Mouse (Mus musculus) forebrain, embryonic 12.5 days (tissue): ENCODE data around the gene Sf1. TPM values are rescaled to one million over a fixed set of nuclear protein-coding genes. Genes with fewer than 3 reads are reported as not detected.

Experiments used
- ATAC-seq: fragments of 200-750 bp; cut with Nextera tagmentation; 2 replicates; pipeline ENCODE4 v1.8.0; 2017; ENCODE audit warnings: moderate TSS enrichment; ENCODE audit not compliant: low FRiP score
- H3K27ac ChIP-seq: fragments of 300-500 bp; sonication (generic); 2 replicates; pipeline ENCODE4 v1.5.1; 2016; ENCODE audit warnings: mild to moderate bottlenecking
- H3K27me3 ChIP-seq: fragments of 300-500 bp; sonication (generic); 2 replicates; pipeline ENCODE4 v1.6.1; 2016; ENCODE audit warnings: mild to moderate bottlenecking
- H3K36me3 ChIP-seq: fragments of 300-500 bp; sonication (generic); replicated peaks from 2 replicates; pipeline ENCODE4 v1.6.1; 2016; ENCODE audit warnings: mild to moderate bottlenecking
- H3K4me1 ChIP-seq: fragments of 300-500 bp; sonication (generic); 2 replicates; pipeline ENCODE4 v1.6.1; 2016
- H3K4me2 ChIP-seq: fragments of 300-500 bp; sonication (generic); 2 replicates; pipeline ENCODE4 v1.6.1; 2016; ENCODE audit warnings: mild to moderate bottlenecking, moderate library complexity
- H3K4me3 ChIP-seq: fragments of 300-500 bp; sonication (generic); replicated peaks from 2 replicates; pipeline ENCODE4 v1.5.1; 2016; ENCODE audit warnings: mild to moderate bottlenecking
- H3K9ac ChIP-seq: fragments of 300-500 bp; sonication (generic); 2 replicates; pipeline ENCODE4 v1.6.1; 2016; ENCODE audit warnings: mild to moderate bottlenecking
- H3K9me3 ChIP-seq: fragments of 300-500 bp; sonication (generic); 2 replicates; pipeline ENCODE4 v1.6.1; 2016
- WGBS: fragments of 180-500 bp; shearing (Covaris S2); methylation state at CpG from one replicate; pipeline ENCODE4 v1.1.7; 2016; 5-methylcytosine and 5-hydroxymethylcytosine counted together
- polyA plus RNA-seq: library from polyadenylated mRNA; unstranded; fragments of >200 nt; fragmentation: Nextera tagmentation; extraction: Ambion mirVana; gene quantifications from 2 replicates; pipeline ENCODE4 v1.2.1, GENCODE M21; 2016

Gene Sf1
- polyA plus RNA-seq, 1 experiment from 2014 or later: 204 TPM

DNA sequence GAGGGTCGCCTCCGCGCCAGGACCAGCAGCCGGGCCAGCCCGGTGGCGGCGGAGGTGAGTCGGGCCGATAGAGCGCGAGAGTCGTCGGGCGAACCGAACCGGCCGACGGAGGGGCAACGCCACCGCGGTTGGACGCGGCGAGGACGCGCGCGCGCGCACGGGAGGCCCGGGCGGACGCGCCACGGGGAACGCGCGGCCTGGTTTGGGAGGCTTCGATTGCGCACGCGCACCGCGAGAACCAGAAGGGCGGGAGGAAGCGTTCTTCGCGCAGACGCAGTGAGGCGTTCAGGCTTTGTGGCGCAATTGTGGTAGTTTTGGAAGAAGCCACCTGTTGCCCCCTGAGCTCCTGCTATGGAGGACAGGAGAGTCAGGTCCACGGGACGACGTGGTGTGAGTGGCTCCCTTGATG, 831 bp downstream of the Sf1 start:
- ATAC-seq: no peak
- H3K27me3 ChIP-seq: no peaks in the 10 kb centered on the region

DNA sequence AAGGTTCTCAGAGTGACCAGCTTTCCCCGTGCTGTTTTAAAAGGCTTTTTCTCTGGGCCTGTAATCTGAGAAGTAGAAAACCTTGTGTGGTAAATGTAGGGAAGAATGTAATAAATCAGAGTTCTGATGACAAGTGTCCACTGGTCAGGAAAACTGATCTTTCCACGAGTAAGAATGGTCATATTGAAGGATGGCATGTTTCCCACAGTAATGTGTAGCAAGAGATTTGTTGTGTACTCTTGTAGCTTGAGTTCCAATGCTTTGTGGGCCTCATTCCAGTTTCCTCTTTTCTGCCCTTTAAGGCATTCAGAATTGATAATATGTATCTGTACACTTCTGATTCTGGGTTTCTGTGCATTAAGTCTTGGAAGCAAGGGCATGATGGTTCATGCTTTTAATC, 1.4 kb downstream of the Sf1 start:
- 6% methylated on average over 2 of the region's 2 CpGs for WGBS
- peaks cover 33% of the 10 kb centered on the region for H3K4me1 ChIP-seq
- no peak for ATAC-seq
- no peaks in the 10 kb centered on the region for H3K9me3 ChIP-seq
- H3K4me2 ChIP-seq: peak overlapping the region; percentile 87
- no peak overlapping the region for H3K27ac ChIP-seq
- H3K27me3 ChIP-seq: no peaks in the 10 kb centered on the region
- H3K36me3 ChIP-seq: peaks cover 49% of the 10 kb centered on the region
- peak overlapping the region; percentile 100 for H3K9ac ChIP-seq
- peak overlapping the region; percentile 100 for H3K4me3 ChIP-seq

More for the DNA sequence above, 831 bp downstream of the Sf1 start:
- Histone ChIP-seq H3K9me3 (no peaks in the 10 kb centered on the region), H3K4me3 (peak overlapping the region; percentile 100), H3K36me3 (peaks cover 45% of the 10 kb centered on the region), H3K4me2 (peak overlapping the region; percentile 87), H3K9ac (peak overlapping the region; percentile 100), H3K27ac (peak overlapping the region; percentile 99), H3K4me1 (peaks cover 33% of the 10 kb centered on the region)
- WGBS: under 1% methylated on average over 55 of the region's 55 CpGs

DNA sequence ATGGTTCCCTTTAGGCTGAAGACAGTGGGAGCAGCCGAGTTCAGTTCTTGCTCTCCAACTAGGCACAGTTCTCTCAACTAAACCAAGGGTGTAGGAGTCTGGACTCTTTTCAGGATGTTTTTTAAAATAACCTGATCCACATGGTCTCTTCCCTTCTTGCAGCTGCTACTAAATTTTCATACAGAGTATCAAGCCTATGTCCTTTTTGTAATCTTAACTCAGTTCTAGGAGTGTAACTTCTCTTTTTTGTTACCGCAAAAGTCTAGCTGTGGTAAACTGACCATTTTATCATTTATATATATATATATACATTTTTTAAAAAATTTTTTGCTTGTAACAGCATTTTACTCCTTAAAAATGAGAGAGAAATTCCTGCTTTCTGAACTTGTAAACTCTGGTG, 6.7 kb downstream of the Sf1 start:
- no peaks in the 10 kb centered on the region for H3K9me3 ChIP-seq
- H3K4me1 ChIP-seq: peaks cover 22% of the 10 kb centered on the region
- ATAC-seq: no peak
- no peak overlapping the region for H3K4me2 ChIP-seq
- no peak overlapping the region for H3K9ac ChIP-seq
- no peaks in the 10 kb centered on the region for H3K27me3 ChIP-seq
- WGBS: 94% methylated on average over 2 of the region's 2 CpGs
- H3K4me3 ChIP-seq: no peak overlapping the region
- peaks cover 97% of the 10 kb centered on the region for H3K36me3 ChIP-seq
- no peak overlapping the region for H3K27ac ChIP-seq

DNA sequence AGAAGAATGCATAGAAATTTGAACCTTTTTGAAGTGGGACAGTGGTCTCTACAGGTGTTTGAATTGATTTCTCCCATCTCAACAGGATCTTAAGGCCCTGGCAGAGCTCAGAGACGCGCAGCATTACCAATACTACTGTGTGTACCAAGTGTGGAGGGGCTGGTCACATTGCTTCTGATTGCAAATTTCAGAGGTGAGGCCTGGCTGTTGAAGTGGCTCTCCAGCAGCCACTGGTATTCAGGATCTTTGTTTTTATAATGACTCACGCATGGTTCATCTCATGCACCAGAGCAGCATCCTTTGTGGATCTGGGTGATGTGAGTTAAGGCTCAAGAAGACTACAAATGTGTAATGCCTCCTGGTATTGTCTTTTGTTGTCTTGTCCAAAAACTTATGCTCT, 8.9 kb downstream of the Sf1 start:
- no peak for ATAC-seq
- Histone ChIP-seq H3K4me2 (no peak overlapping the region), H3K9ac (no peak overlapping the region), H3K4me1 (peaks cover 11% of the 10 kb centered on the region; the same call in 1 of the 2 replicates), H3K4me3 (no peak overlapping the region), H3K27me3 (no peaks in the 10 kb centered on the region), H3K27ac (no peak overlapping the region), H3K36me3 (peaks cover 98% of the 10 kb centered on the region), H3K9me3 (no peaks in the 10 kb centered on the region)
- WGBS: 96% methylated on average over 3 of the region's 3 CpGs

DNA sequence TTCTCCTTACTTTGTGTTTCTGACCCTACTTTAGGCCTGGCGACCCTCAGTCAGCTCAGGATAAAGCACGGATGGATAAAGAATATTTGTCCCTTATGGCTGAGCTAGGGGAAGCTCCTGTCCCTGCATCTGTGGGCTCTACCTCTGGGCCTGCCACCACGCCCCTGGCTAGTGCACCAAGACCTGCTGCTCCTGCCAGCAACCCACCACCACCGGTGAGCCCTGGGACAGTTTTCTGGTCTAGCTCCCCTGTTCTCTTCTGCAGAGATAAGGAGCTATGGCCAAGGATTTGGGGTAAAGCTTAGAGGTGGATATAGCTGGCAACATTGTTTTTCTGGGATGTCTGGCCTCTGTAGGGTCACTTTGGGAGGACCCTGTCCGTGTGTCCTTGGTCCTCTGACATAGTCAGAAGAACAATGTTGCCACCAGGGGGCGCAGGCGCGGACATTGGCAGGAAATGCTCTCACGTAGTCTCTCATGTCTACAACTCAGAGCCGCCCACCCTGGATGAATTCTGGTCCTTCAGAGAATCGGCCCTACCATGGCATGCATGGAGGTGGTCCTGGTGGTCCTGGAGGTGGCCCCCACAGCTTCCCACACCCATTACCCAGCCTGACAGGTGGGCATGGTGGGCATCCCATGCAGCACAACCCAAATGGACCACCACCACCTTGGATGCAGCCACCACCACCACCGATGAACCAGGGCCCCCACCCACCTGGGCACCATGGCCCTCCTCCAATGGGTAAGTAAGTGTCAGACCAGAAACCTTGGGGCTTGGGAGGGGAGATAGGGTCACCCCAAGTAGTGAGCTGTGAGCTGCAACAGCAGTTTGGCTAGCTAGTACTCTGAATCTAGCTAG, 10.3 kb downstream of the Sf1 start:
- Histone ChIP-seq H3K9me3 (no peaks in the 10 kb centered on the region), H3K27me3 (no peaks in the 10 kb centered on the region), H3K4me3 (no peak overlapping the region), H3K9ac (no peak overlapping the region), H3K4me1 (peaks cover 14% of the 10 kb centered on the region; the same call in 1 of the 2 replicates), H3K36me3 (peaks cover 98% of the 10 kb centered on the region), H3K4me2 (no peak overlapping the region), H3K27ac (no peak overlapping the region)
- ATAC-seq: peak; percentile 10; the same call in 1 of the 2 replicates
- WGBS: 71% methylated on average over 12 of the region's 12 CpGs

DNA sequence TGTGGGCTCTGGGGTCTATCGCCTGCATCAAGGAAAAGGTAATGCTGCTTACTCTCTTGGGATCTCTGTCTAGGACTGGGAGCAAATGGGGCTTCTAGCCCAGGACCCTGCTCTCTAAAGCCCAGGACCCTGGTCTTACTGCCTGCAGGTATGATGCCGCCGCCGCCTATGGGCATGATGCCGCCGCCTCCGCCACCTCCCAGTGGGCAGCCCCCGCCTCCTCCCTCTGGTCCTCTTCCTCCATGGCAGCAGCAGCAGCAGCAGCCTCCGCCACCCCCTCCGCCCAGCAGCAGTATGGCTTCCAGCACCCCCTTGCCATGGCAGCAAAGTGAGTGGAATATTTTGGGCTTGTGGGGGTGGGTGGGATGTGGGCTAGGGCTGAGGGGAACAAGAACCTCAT, 11.1 kb downstream of the Sf1 start:
- Histone ChIP-seq H3K4me1 (peaks cover 14% of the 10 kb centered on the region; the same call in 1 of the 2 replicates), H3K9me3 (no peaks in the 10 kb centered on the region), H3K27me3 (no peaks in the 10 kb centered on the region), H3K36me3 (peaks cover 97% of the 10 kb centered on the region), H3K27ac (0 out of 2 replicates have a peak overlapping the region, but pooled peaks have one; percentile 42), H3K9ac (no peak overlapping the region), H3K4me2 (no peak overlapping the region), H3K4me3 (no peak overlapping the region)
- WGBS: over 99% methylated on average over 10 of the region's 10 CpGs
- ATAC-seq: no peak

DNA sequence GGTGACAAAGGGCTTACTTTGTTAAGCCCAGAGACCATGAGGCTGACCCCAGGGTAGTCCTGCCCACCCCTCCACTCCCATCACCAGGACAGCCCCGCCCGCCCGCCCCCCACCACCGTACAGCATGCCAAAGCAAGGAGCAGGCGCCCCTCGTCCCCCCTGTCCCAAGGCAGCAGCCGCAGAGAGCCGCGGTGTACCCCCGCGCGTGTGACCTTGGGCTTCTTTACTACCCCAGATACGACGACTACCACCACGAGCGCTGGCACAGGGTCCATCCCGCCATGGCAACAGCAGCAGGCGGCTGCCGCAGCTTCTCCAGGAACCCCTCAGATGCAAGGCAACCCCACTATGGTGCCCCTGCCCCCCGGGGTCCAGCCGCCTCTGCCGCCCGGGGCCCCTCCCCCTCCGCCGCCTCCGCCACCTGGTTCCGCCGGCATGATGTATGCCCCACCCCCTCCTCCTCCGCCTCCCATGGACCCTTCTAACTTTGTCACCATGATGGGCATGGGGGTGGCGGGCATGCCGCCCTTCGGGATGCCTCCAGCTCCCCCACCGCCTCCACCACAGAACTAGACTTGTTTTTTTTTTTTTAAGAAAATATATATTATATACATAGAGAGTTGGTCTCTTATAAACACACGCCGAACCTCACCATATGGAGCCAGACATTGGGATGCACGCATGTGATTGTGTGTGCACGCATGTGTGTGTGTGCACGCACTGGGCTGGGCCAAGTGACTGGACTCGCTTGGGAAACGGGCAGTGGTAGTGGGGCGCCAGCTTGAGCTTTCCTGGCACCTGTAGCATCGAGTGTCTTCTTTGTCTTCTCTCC, 12.1 kb downstream of the Sf1 start:
- H3K36me3 ChIP-seq: peaks cover 90% of the 10 kb centered on the region
- 93% methylated on average over 39 of the region's 42 CpGs for WGBS

DNA sequence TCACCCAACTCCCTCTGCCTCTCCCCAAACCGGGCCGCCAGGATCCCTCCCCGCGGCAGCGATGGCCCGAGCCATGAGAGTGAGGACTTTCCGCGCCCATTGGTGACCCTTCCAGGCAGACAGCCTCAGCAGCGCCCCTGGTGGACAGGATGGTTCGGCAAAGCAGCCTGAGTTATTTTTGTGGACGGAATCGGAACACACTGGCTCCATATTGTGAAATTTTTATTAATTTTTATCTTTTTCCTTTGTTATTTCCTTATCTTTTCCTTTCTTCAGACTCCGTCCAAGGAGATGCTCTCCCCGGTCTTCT, 12.7 kb downstream of the Sf1 start:
- Histone ChIP-seq H3K9me3 (no peaks in the 10 kb centered on the region), H3K27ac (no peak overlapping the region), H3K9ac (no peak overlapping the region), H3K36me3 (peaks cover 86% of the 10 kb centered on the region), H3K4me2 (no peak overlapping the region), H3K4me1 (peaks cover 14% of the 10 kb centered on the region; the same call in 1 of the 2 replicates), H3K4me3 (no peak overlapping the region), H3K27me3 (no peaks in the 10 kb centered on the region)
- ATAC-seq: 0 out of 2 replicates have a peak, but pooled peaks have one; percentile 7
- 70% methylated on average over 14 of the region's 14 CpGs for WGBS

More for the DNA sequence above, 12.1 kb downstream of the Sf1 start:
- no peaks in the 10 kb centered on the region for H3K9me3 ChIP-seq
- no peak overlapping the region for H3K9ac ChIP-seq
- ATAC-seq: 0 out of 2 replicates have a peak, but pooled peaks have one; percentile 14
- no peak overlapping the region; the same call in 1 of the 2 replicates for H3K27ac ChIP-seq
- no peak overlapping the region for H3K4me3 ChIP-seq
- no peaks in the 10 kb centered on the region for H3K27me3 ChIP-seq
- H3K4me1 ChIP-seq: peaks cover 14% of the 10 kb centered on the region; the same call in 1 of the 2 replicates
- H3K4me2 ChIP-seq: no peak overlapping the region

DNA sequence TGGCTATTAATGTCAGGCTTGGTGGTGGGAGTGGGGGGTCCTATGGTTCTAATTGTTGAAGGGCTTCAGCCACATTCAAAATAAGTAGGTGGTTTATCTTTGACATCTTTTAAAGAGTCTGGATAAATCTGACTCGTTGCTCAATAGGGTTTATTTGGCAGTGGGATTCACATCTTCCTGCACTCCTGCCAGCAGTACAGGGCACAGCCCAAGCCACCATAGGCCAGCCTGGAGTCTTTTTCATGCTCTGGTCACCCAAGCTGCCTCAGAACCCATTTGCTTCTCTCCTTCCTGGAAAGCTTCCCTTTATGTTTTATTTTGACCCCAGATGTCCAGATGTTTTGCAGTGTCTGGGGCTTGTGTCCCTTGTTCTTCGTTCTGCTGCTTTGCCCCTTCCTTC, 13.2 kb downstream of the Sf1 start:
- Histone ChIP-seq H3K27ac (no peak overlapping the region), H3K4me3 (no peak overlapping the region), H3K4me1 (peaks cover 14% of the 10 kb centered on the region; the same call in 1 of the 2 replicates), H3K36me3 (peaks cover 82% of the 10 kb centered on the region), H3K4me2 (no peak overlapping the region), H3K9me3 (no peaks in the 10 kb centered on the region), H3K9ac (no peak overlapping the region), H3K27me3 (no peaks in the 10 kb centered on the region)
- 80% methylated on average over 2 of the region's 2 CpGs for WGBS
- ATAC-seq: no peak

DNA sequence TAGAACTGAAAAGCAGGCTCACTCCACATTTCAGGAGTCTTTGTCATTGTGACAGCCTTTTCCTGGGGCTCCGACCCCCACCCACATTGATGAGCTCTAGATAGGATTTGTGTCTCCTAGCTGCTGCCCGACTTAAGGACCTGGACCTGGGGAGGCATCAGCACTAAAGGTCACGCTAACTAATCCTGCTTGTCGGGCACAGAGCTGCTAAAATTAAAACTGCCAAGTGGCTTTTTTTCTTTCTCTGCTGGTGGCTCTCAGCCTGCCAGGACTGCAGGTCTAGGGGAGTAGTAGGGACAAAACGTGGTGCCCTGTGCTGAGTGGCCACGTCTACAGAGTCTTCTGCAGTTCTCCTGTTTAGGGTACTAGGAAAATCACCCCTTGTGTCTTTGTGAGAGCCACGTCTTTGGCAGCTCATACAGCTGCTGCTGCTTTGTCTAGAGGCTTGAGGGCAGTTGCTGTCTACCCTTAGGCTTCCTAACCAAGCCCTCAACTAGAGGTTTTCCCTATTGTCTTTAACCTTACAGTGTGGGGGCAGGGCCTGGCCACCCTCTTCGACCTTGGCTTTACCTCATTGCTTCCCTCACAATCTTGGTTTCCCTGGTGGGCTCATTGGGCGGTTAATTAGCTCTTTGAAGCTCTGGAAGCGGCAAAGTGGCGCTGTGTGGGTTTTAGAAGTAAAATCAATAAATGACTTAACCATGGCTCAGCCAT, 14.0 kb downstream of the Sf1 start:
- peaks cover 13% of the 10 kb centered on the region; the same call in 1 of the 2 replicates for H3K4me1 ChIP-seq
- peaks cover 74% of the 10 kb centered on the region for H3K36me3 ChIP-seq

DNA sequence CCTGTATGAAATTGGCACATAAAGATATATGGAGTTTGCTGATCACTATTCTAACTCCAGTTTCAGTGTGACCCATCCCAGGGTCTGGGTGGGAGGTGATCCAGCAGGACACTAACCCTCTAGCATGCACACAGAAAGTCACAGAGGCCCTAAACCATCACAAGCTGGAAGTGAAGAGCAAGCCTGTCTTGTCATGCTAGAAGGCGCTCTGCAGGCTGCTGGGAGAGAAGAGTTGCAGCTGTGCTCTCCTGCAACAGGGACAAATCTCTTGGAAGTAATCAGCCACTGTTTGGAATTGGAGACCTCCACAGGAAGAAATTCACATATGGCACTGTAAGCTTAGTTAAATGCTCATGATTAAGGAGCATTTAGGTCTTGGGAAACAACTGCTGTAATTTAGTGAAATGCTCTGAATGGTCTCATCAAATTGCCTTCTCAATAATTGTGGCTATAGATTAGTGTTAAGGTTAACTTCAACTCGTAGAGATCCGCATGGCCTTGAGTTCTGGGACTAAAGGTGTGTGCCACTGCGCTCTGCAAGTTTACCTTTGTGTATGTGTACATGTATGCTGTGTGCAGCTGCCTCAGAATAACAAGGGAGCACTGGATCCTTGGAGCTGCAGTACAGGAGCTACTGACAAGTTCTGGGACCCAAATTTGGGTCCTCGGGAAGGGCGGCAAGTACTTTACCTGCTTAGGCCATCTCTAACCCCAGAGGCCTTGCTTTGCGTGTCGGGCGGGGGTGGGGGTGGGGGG, 17.1 kb downstream of the Sf1 start:
- peaks cover 27% of the 10 kb centered on the region for H3K4me1 ChIP-seq
- H3K27me3 ChIP-seq: no peaks in the 10 kb centered on the region
- no peak overlapping the region for H3K9ac ChIP-seq
- H3K9me3 ChIP-seq: no peaks in the 10 kb centered on the region
- H3K36me3 ChIP-seq: peaks cover 43% of the 10 kb centered on the region
- WGBS: 91% methylated on average over 9 of the region's 9 CpGs
- H3K27ac ChIP-seq: no peak overlapping the region
- no peak for ATAC-seq
- H3K4me2 ChIP-seq: no peak overlapping the region
- H3K4me3 ChIP-seq: no peak overlapping the region

More for the DNA sequence above, 14.0 kb downstream of the Sf1 start:
- no peak overlapping the region for H3K4me3 ChIP-seq
- no peak for ATAC-seq
- H3K4me2 ChIP-seq: no peak overlapping the region
- peak overlapping the region; percentile 56 for H3K27ac ChIP-seq
- H3K27me3 ChIP-seq: no peaks in the 10 kb centered on the region
- no peaks in the 10 kb centered on the region for H3K9me3 ChIP-seq
- WGBS: 54% methylated on average over 11 of the region's 11 CpGs
- no peak overlapping the region for H3K9ac ChIP-seq
